Mouse (Mus musculus) urinary bladder, postnatal 14 days (tissue): ENCODE results near the gene Dgkg.

Source experiments
- DNase-seq: peaks from one replicate; pipeline ENCODE4 v3.0.0; 2021; ENCODE audit warnings: low spot score

Dgkg gene

DNA sequence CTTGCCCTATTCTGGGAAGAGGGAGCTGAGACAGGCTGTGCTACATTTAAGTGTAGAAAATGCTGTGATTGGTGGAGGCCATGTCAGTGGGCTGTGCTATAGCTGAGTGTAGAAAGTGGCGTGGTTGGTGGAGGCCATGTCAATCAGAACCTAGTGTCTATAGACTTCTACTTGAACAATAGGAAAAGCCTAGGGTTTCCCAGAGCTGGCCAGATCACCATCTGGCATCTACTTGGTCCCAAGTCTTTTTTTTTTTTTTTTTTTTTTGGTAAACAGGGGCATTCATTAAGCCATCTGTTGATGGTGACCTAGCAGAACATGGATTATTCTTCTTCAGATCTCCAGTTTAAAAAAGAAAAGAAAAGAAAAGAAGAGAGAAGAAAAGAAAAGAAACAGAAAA lies 60.6 kb downstream of the Dgkg start:
- DNase-seq, result no peak

DNA sequence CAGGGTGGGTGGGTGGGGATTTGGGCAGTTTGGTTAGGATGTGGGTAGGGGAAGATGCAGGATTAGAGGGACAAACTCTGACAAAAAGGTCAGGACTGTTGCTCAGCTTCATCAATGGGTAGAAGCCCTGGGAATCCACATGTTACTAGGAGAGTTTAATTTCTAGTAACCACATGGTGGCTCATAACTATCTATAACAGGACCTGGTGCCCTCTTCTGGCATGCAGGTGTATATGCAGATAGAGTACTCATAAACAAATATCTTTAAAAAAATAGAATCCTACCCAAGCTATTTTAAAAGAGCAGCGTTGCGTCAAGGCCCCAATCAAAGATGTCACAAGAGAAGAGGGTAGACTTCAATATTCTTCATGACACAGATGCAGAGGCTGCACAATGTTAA lies 63.1 kb downstream of the Dgkg start:
- no peak for DNase-seq

DNA sequence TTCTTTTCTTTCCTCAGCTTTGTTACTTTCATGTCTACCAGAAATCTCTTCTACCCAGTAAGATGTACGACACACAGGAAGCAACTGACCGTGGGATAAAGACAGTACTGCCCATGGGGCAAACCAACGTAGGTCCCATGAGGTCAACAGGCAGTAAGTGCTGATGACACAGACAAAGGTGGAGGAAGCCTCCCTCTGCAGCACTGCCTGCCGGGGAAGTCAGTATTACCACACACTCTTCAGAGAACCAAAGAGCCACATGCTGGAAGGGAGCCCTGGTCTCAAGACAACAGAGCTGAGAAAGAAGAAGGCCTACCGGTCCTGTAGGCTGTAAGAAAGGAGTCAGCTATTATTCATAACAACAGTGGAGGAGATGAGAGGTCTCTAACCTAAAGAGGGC lies 67.4 kb downstream of the Dgkg start:
- no peak for DNase-seq

DNA sequence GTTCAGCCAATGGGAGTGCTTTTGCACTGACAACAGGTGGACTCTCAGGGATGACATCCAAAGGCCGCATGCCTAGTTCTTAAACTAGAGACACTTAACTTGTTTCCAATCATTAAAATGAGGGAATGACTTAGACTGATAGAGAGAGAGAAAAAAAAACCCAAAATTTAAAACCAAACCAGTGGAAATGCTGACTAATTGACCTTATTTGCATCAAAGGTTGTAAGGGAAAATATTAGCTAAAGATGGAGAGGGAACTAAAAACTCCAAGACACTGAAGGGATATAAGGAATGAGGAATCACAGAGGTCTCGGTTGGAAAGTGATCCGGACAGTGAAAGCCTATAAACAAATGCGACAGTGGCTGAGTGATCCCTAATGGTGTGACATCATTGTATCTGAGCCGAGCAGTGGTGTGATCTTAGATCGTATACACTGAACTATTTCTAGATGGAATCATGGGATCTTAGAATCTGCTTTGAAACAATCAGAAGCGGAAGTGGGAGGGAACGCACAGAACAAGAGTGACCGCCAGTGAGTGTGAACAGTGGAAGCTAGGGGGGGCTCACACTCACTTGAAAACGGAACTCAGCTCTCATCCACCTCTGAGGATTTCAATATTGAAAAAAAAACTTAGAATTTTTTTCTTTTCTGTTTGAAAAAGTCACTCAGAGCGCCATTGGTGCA lies 70.7 kb downstream of the Dgkg start:
- no peak for DNase-seq

DNA sequence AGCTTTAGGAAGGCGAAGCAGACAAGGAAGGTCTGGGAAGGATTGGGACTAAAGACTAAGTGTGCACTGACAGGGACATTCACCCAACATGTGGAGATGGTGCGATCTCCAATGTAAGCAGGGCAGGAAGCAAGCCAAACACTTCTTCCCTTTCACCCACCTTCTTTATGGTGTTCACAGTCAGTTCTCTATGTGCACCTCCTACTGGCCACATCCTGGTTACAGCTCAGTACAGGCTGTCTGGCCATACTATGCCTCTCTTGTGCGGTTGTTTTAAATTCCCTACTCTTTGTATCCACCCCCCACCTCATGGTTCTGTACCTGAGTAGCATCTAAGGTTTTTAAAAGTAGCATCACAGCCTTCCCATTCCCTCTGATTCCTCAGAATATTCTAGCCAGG lies 71.5 kb downstream of the Dgkg start:
- DNase-seq, result no peak

DNA sequence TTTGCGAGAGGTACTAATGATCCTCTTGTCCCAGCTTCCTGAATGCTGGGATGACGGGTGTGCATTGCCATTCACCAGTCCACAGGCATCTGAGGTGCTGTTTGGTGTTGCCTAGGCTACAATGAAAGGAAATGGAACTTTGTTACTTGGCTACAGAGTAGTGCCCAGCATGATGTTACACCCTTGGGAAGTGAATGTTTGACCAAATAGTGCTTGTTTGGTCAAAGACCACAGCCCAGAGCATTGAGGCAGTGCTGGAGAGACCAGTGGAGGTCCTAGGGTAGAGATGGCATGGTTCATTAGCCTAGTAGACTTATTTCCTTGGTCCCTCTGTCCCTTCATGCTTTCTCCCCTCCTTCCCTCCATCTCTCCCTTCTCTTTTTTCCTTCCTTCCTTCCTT lies 73.6 kb downstream of the Dgkg start:
- DNase-seq, result no peak

- DNase-seq, result no peak
Observed at GRCm38 (mm10) chr16:22582173-22582929, 74.7 kb downstream of the Dgkg start.

GRCm38 (mm10) chr16:22580103-22580502 lies 76.9 kb downstream of the Dgkg start:
- no peak for DNase-seq

GRCm38 (mm10) chr16:22578883-22579282 lies 78.1 kb downstream of the Dgkg start:
- DNase-seq, result no peak

- no peak for DNase-seq
Observed at GRCm38 (mm10) chr16:22577656-22578055, 79.4 kb downstream of the Dgkg start.

GRCm38 (mm10) chr16:22574164-22574563 lies 82.9 kb downstream of the Dgkg start:
- DNase-seq, result no peak

DNA sequence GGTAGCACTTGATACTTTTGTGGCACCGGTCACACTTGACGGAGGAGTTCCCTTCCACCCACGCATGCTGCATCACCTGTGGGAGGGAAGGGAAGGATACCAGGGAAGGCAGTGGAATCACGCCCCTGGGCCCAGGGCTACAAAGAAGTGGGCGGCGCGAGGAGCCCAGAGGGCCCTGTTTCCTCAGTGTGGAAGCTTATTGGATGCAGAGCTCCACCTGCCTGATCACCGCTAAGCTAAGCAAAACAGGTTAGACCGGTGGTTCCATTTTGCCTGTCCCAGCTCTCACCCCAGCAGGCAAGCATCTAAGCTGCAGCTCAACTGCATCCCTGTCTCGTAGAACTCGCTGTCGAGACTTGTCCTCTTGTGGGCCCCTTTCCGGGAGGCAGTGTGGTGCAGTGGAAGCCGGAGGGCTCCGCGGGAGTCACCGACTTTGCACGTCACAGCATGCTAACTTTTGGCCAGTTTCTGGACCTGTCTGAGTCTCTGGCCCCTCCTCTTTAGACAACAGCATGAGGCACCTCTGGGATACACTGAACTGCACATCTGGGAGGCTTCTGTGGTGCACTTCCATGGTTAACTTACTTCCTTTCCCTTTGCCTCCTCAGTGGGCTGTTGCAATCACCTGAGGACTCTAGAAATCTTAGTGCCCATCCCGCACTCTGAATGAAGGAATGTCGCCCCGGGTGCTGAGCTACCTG lies 84.2 kb downstream of the Dgkg start:
- DNase-seq, result peak; percentile 75

- DNase-seq, result no peak
Observed at GRCm38 (mm10) chr16:22564907-22565272, 92.1 kb downstream of the Dgkg start.

DNA sequence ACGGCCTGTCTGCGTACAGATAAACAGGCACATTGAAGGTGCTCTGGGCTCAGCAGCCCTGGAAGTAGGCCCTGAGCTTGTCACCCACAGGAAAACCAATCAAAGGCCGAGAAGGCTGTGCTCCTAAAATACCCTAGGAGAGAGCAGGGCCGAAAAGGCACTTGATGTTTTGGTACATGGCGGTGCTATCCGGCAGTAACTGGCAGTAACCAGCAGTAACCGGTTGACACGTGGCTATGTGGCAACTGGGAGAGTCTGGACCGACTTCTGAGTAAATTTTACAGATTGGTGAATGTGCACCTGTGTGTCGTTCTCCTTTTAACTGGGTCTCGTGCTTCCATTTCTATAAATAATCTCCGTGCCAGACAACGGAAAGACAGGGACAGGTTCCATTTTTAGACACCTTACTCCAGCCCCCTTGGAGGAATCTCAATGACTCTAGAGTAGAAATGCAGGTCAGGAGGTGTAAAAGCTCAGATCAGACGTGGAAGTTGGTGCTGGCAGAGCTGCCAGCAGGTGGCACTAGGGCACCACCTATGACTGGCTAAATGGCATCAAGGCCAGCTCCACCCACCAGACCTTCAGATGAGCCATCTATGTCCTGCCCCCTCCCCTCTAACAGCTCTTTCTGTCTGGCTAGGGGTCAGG lies 92.6 kb downstream of the Dgkg start:
- peak; percentile 59 for DNase-seq

DNA sequence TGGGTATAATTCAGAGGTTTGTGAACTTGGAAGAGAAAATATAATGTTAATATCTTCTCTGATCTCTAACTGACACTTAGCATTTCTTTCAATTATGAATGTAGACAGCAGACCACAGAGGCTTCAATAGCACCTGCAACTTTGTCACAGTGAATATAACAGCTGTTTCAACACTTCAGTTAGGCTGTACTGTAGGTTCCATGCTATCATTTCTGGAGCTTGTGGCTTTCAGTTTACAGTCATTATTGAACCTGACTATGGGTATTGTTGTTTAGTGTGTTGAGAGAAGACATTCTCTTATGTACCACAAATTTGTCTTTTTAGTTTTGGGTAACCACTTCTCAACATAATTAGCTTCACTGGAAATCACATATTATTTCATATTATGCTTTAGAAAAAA lies 93.4 kb downstream of the Dgkg start:
- no peak for DNase-seq

GRCm38 (mm10) chr16:22554996-22555395 lies 102.0 kb downstream of the Dgkg start:
- DNase-seq, result no peak

DNA sequence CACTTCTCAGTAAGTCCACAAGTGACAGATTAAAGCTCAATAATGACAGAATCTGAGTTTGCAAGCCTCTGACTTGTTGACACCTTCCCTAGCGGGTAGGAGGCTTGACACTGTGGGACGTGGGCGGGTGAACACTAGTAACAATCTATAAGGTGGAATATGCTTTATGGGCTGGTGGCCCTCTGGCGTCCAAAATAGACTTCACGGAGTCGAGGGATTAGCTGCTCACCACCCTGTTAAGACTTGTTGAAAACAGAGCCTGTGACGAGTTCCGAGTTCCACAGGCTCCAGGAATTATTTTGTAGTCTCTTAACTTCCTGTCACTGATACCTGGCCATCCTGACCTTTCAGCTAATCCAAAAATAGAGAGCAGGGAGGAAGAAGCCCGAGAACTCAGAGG lies 104.7 kb downstream of the Dgkg start:
- no peak for DNase-seq

DNA sequence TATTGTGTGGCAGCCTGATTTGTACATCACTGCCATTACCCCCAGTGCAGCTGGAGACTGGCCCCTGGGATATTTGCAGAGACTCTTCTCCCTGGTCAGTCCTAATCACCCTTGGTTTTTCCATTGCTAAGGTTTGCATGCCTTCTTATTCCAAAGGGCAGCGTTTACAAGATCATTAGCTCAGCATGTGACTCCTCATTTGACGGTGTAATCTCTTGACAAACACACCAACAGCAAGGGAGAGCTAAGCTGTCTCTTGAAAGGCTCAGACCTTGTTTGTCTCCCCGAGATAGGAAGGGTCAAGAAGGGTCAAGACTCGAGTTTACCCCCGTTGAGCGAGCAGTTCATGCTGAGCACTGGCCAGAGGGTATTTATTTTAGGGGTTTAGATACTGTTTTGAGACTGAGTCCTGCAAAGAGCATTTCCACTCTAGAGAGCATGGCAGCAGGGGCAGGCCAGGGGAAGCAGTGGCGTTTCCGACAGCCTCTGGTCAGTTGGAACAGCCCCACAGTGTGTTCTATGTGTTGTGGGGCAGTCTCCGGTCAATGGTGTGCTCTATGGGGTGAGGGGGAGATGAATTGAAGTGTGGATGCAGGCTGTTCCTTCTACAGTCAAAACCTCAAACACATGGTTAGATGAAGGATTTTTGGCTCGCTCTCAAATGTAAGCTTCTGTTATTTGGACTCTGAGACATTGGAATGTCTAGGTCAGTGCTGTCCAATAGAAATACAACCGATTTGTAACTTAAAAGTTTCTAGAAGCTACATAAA lies 105.6 kb downstream of the Dgkg start:
- no peak for DNase-seq

DNA sequence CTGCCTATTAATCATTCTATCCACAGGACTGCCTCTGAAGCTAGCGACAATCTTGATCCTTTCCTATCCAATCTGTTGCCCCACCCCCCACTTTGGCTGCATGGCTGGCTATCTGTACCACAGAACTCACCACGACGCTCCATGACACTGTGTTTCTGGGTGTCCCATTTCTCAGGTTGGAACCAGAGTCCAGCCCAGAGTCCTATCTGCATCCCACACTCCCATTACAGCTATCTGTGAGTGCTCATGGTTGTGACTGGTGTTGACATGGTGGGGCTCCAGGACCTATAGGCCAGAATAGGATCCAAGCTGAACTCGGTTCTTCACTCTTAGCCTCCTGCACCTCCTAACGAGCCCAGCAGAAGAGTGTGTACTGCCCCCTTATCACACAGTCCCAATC lies 107.7 kb downstream of the Dgkg start:
- no peak for DNase-seq

DNA sequence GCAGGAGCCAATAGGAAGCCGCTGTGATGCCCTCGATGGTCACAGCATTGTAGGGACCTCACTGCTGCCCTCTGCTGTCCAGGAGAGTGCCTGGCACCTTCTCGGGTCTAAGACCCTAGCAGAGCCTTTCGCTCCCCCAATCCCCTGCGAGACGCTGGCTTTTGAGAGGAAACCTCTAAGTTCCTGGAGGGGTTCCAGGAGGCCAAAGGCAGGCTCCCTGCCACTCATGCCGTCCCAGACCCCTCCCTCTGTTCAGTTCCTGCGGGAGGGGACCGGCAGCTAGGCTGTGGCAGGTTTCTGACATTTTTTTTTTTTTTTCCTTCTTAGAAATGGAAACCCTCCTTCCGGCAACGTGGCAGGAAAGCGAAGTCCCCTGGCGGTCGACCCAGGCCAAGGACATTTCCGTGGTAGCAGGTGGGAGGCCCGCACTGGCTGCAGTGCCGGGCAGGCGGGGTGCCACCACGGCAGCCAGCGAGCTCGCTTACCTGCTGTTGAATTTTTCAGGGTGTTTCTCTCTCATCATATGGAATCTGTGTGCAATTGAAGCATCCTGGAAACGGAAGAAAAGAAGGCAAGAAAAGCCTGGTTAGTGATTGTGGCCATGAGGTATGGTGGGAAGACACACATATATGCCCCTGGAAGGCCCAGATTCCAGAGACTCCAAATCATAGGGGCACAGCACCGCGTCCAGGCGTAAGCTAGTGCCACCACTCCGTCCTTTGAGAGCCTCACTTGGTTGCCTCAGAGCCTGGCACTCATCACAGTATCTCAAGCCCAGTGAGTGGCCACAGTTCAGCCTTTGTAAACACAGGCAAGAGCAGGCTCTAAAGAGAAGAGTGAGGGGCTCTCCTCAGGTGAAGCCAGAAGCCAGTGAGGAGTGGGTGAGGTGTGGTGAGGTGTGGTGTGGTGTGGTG lies 108.6 kb downstream of the Dgkg start:
- peak; percentile 84 for DNase-seq

DNA sequence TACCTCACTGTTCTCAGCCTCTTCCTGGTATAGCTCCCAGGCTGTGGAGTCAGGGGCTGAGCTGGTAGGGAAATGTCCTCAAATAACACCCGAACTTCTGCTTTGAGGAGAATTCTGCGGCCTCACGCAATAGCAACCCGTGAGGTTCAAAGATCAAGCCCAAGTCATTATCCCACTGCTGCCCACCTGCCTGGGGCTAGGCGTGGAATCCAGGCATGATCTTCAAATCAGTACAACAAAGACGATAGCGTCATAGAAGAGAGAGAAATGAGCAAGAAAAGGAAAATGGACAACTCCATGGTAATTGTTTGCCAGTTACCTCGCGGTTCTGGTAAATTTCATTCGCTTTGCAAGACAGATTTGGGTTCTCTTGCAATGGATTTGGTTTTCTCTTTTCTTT lies 109.3 kb downstream of the Dgkg start:
- DNase-seq, result no peak
